Mouse (Mus musculus) G1E-ER4 (cell line): ENCODE measurements around the gene Elf5. TPM values are rescaled to one million over a fixed set of nuclear protein-coding genes. Genes with fewer than 3 reads are reported as not detected.

Source experiments
- GATA1 ChIP-seq: IDR thresholded peaks from one replicate; pipeline ENCODE4 v1.8.0; 2012; ENCODE audit warnings: low read length, inconsistent platforms
- polyA plus RNA-seq: library from polyadenylated mRNA; stranded (reverse); fragments of >175 nt; gene quantifications from 2 replicates; pipeline ENCODE4 v1.2.3, GENCODE M21; 2012

Elf5 gene
- polyA plus RNA-seq, 1 experiment = not detected

DNA sequence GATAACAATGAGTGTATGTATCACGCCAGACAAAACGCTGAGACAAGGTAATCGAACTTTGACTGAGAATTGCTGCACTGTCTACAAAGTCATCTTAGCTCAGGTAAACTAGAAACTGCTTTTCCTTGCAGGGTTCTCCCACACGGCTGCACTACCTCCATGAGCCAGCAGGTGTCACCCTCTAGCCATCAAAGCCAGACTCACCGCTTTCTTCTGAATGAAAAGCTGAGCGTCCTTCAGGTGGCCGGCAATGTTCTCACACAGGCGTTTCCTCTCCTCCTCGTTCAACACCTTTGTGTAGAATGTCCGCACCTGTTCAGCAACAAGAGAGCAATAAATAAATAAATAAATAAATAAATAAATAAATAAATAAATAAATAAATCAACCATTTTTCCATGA lies 45.2 kb downstream of the Elf5 start:
- no peak for TF ChIP-seq GATA1

DNA sequence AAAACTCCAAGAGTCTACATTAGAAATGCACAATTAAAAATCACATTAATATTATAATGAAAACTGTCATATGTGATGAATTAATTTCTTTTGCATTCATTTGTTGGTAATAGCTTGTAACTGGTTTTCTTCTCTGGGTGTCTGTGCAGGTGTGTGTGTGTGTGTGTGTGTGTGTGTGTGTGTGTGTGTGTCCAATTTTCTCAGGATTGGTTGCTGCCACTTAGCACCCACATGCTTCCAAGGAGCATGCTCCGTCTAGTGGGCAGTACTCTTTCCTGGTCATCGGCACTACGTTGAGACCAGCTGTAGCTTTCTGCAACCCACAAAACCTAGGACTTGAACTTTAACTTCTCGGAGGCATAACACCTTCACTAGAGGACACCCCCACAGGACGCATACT lies 45.6 kb downstream of the Elf5 start:
- no peak for TF ChIP-seq GATA1

DNA sequence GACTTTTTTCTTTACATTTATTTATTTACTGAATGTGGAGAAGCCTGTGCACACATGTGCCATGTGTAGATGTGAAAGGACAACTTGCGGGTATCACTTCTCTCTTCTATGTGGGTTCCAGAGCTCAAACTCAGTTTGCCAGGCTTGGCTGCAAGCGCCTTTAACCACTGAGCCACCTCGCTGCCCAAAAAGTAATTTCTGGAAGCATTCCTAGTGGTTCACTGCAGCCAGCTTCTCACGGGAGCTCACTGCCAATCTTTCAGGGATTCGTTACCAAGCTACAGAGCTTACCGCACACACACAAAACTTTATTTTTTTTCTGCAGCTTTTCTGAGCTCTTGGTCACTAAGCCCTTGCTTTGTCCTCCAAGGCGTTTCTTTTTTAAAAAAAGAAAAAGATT lies 46.1 kb downstream of the Elf5 start:
- TF ChIP-seq GATA1 = no peak

DNA sequence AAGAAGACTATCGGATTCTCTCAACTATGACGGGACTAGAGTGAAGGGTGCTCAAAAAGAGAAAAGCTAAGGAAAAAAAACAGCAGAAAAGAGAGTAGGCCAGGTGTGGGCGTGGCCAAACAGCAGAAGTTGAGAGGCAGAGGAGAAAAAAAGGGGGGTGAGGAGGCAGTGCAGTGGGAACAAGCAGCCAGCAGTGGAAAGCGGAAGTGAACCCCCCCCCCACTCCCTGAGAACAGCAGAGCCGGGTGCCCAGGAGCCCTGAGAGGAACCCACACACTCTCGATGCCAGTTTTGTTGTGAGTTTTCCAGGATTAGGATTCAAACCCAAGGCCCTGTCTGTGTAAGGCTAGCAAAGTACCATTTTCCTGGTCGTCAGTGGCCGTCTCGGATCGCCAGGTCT lies 47.6 kb downstream of the Elf5 start:
- TF ChIP-seq GATA1 = no peak

DNA sequence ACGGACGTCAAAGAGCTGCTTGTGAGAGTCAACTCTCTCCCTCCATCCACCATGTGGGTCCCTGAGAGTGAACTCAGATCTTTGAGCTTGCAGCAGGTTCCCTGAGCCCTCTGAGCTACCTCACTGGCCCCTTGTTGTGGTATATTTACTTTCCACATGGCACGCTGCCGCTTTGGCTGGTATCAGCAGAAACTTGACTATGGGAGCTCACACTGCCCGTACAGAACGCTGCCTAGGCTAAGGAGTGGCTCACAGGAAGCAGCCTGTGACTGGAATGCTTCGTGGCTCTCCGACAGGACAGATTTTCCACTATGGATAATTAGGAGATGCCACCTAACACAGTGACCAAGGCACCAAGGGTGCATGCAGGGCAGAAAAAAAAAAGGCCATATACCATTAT lies 49.7 kb downstream of the Elf5 start:
- no peak for TF ChIP-seq GATA1

DNA sequence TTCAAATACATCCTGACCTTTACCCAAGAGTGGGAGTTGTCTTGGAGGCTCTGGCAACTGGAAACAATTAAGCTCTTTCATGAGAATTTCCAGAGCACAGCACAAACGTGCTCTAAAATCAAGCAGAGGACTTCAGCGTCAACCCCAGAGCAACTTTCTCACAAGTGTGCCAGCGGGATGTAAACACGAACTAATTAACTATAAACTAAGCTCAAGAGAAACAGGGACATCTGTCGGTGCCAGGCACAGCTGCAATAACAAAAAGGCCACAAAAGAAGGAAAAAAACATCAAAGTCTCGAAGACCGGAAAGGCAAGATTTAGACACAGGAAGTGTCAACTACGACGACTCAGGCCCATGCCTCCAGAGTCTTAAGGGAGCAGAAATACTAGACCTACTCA lies 50.3 kb downstream of the Elf5 start:
- no peak for TF ChIP-seq GATA1

DNA sequence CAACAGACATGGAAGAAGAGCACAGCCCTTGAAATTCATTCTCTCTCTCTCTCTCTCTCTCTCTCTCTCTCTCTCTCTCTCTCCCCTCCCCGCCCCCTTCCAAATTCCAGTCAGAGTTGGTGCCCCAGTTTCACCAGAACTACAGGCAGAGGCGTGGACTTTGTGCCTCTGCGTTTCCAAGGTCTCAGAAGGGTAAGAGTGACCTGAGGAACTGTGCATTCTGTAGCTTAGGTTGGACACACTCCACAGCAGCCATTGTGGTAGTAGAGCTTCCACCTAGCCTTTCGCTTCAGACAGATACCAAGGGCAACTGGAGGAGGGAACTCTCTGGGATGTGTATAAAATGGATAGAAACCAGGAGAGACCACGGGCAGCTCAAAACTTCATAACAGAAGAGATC lies 51.3 kb downstream of the Elf5 start:
- TF ChIP-seq GATA1 = no peak

DNA sequence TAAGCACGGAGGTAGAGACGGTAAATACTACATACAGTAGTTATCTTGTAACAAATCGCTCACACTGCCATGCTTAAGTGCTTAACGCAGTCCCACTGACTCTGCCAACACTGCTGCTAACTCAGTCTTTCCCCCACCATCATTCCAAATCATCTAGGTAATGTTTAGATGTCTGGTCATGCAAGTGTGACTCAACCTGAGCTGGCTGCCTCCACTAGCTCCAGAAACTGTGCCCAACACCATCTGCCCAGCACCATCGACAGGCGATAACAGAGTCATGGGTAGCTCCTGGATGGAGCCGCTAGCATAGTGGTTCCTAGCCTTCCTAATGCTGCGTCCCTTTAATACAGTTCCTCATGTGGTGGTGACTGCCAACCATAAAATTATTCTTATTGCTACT lies 53.0 kb downstream of the Elf5 start:
- TF ChIP-seq GATA1 = no peak

DNA sequence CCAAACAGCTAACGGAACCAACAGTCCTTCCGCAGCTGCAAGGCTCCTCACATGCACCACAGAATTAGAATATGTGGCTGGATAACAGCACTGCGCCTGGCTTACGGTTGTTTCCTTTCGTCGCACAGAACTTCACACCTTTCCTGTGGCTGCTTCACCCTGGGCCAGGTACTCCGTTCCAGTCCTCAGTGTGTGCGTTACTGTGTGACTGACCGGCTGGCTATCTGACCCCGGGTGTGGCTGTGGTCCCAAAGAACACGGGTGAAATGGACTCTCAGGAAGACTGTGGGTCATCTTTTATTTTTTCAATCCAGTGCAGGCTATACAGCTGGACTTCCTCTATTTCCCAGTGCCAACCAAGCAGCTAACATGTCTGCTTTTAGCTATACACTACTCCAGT lies 53.9 kb downstream of the Elf5 start:
- TF ChIP-seq GATA1 = no peak

DNA sequence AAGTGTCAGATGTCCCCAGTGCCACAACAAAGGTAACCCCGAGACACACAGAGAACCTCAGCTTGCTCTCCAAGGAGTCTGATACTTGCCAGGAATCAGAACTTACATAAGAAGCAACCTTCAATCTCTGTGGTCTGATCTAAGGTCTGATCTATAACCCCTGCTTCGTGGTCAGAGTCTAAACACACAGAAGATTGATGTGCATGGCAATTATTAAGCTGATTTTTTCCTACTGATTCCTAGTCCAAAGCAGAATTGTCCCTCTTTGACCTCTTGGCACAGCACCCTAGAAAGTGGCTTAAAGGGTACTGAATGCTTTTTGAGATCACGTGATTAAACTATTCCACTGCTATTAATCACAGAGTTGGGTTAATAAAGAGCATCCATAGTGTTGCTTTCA lies 54.8 kb downstream of the Elf5 start:
- TF ChIP-seq GATA1 = no peak

DNA sequence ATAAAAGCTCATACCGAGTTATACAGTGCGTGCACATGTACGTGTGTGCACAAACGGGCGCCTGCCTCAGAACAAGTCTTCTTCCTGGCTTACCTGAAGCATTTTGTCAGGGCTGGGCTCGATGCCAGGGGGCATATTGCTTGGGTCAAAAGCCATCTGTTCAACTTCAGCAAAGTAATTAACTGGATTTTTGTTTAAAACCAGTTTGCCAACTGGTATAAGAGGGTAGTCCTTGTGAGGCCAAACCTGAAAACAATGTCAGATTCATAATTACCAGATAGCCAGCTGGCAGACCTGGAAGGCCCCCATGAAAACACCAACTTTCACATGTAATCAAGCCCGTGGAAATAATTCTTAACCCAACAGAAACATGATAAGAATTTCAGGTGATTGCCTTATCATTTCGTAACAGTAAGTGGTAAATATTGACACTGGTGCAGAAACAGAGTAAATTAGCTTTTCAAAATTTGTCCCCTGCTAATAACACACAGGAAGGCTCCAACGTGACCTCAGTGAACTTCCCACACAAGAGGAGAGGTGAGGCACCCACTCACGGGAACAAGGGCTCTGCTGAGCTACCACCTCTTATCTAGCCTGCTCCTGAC lies 55.6 kb downstream of the Elf5 start:
- no peak for TF ChIP-seq GATA1

DNA sequence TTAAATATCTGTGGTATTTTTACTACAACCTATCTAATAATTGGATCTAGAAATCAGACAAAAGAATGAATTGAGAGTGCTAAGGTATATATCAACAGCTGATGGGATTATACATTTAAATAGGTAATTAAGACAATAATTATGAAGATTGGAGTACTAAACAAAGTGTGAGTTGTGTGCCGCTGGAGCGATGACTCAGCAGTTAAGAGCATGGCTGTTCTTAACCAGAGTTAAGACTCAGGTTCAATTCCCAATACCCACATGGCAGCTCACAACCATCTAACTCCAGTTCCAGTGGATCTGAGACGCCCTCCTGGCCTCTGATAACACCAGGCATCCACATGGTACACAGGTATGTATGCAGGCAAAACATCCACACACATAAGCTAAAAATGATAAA lies 61.9 kb downstream of the Elf5 start:
- no peak for TF ChIP-seq GATA1

DNA sequence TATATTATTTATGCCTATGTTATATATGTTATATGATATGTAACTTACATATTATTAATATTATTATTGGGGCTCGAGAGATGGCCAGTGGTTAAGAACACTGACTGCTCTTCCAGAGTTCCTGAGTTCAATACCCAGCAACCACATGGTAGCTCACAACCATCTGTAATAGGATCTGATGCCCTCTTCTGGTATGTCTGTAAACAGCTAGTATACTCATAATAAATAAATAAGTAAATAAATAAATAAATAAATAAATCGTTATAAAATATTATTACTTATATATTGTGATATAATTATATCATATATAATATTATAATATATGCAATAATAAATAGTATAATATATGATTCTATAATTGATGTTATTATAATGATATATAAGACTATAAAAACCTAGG lies 64.7 kb downstream of the Elf5 start:
- no peak for TF ChIP-seq GATA1

DNA sequence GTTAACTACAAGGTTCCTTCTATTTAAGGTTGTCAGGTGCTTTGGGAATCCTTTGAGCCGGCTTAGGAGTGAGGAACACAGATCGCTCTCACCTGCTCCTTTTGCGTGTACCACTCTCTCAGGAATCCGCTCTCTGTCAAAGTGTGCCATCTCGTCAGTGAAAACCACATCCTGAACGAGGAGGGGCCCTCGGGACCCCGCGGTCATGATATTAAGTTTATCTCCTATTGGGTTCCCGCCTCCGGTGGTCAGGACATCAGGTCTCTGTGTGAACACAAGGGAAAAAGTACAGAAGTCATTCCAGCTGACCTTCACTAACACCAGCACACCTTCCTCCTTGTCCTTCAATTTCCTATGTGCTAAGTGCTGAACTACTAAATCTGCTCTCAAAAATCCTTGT lies 65.2 kb downstream of the Elf5 start:
- no peak for TF ChIP-seq GATA1

DNA sequence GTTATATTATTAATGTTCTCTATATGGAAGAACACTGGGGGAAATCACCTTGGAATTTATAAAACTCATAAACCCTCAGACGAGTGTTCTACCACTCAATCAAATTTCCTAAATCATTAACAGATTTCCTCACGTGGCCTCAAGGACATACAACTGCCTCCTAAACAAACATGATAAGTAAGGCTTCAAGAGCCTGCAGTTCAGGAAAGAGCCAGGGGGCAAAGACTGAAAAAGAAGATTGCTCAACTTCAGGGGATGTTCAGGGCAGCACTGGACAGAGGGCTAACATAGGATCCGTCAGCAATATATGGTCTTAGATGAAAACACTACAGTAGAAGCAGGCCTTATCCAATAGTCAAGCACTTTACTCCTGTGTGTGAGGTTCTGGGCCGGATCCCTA lies 66.0 kb downstream of the Elf5 start:
- TF ChIP-seq GATA1 = no peak

DNA sequence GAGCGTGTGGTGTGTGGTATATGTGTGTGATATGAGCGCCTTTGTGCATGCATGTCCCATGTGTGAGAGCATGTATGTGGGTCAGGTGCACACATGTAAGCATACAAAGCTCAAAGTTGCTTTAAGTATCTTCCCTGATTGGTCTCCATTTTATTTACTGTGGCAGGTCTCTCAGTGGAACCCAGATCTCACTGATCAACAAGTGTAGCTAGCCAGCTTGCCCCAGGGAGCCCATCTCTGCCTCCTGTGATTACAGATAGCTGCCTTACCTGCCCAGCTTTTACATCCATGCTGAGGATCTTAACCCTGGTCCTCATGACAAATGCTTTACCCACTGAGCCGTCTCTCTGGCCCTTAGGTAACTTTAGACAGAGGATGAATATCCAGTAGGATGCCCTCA lies 66.8 kb downstream of the Elf5 start:
- TF ChIP-seq GATA1 = no peak

DNA sequence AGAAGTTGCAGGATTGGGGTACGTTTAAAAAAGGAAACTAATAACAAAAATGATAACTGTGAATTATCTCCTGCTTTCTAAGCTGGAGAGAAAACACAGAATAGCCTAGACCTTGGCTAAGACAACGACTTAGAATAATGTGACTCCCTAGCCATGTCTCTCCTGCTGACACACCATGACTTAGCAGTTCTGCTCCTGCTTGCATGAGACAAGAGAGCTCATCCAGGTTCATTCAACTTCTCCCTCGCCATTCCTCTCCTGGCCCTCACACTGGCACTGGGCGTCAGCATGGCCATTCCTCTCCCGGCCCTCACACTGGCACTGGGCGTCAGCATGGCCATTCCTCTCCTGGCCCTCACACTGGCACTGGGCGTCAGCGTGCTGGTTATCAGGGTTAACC lies 68.8 kb downstream of the Elf5 start:
- no peak for TF ChIP-seq GATA1

DNA sequence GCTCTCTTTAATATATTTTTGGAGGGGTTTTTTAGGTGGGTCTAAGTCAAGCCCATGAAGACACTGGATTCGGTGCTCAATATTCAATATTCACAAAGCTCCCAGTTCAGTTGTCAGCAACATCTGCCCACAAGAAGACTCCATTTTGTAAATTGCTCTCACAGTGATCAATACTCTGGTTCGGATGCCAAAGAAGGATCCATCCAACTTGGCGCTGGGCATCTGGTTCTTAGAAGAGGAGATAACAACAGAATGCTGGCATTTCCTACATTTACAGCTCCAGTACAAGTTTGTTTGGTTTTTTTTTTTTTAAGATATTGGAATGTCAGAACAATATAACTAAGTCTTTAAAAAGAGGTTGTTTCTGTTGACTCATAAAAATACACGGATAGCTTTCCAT lies 69.4 kb downstream of the Elf5 start:
- no peak for TF ChIP-seq GATA1
